Mouse (Mus musculus) limb, embryonic 12.5 days (tissue): ENCODE data around the gene Lysmd1. TPM values are rescaled to one million over a fixed set of nuclear protein-coding genes. Genes with fewer than 3 reads are reported as not detected.

Source experiments
- microRNA-seq: library from miRNA; unstranded; fragments of <30 nt; microRNA quantifications from one replicate; pipeline ENCODE4, GENCODE M21; 2017
- polyA plus RNA-seq: library from polyadenylated mRNA; unstranded; fragments of >200 nt; fragmentation: Nextera tagmentation; extraction: Ambion mirVana; gene quantifications from 2 replicates; pipeline ENCODE4 v1.2.1, GENCODE M21; 2016

Lysmd1 gene
- polyA plus RNA-seq, 1 experiment from 2014 or later = 18.0 TPM

Small RNA genes within 50 kb of the gene (microRNA-seq; reads per million reads assigned to microRNA genes)
- gene Mir8099-1 = not detected

Other genes with a start within 250 kb of the Lysmd1 start
- 316 and 330 TPM in 2 replicates for gene Psmb4, start 247.1 kb upstream of the Lysmd1 start, polyA plus RNA-seq
- gene Selenbp1, start 201.0 kb upstream of the Lysmd1 start, polyA plus RNA-seq = 28.9 TPM in 2 replicates
- gene Rfx5, start 180.0 kb upstream of the Lysmd1 start, polyA plus RNA-seq = 13.1 and 15.3 TPM in 2 replicates
- 26.6 and 28.1 TPM in 2 replicates for gene Pi4kb, start 159.4 kb upstream of the Lysmd1 start, polyA plus RNA-seq
- 34.7 and 35.0 TPM in 2 replicates for gene Zfp687, start 118.6 kb upstream of the Lysmd1 start, polyA plus RNA-seq
- 306 and 310 TPM in 2 replicates for gene Psmd4, start 91.5 kb upstream of the Lysmd1 start, polyA plus RNA-seq
- 24.2 and 30.5 TPM in 2 replicates for gene Pip5k1a, start 27.2 kb upstream of the Lysmd1 start, polyA plus RNA-seq
- 241 and 245 TPM in 2 replicates for gene Vps72, start 23.1 kb upstream of the Lysmd1 start, polyA plus RNA-seq
- gene Tmod4, start 9.6 kb upstream of the Lysmd1 start, polyA plus RNA-seq = 1.0 and 1.4 TPM in 2 replicates
- gene Scnm1, start 77 bp upstream of the Lysmd1 start, polyA plus RNA-seq = 80.7 and 83.6 TPM in 2 replicates
- gene Tnfaip8l2, start 8.3 kb downstream of the Lysmd1 start, polyA plus RNA-seq = 1.7 and 2.2 TPM in 2 replicates
- gene Sema6c, start 26.4 kb downstream of the Lysmd1 start, polyA plus RNA-seq = 23.7 and 26.4 TPM in 2 replicates
- 15.0 and 15.9 TPM in 2 replicates for gene Gabpb2, start 83.8 kb downstream of the Lysmd1 start, polyA plus RNA-seq
- 75.3 and 76.0 TPM in 2 replicates for gene Cdc42se1, start 94.6 kb downstream of the Lysmd1 start, polyA plus RNA-seq
- gene Mllt11, start 98.1 kb downstream of the Lysmd1 start, polyA plus RNA-seq = 14.8 and 16.2 TPM in 2 replicates
- 0.54 and 0.59 TPM in 2 replicates for gene Gm128, start 107.5 kb downstream of the Lysmd1 start, polyA plus RNA-seq
- 0.75 and 1.7 TPM in 2 replicates for gene Bnipl, start 117.1 kb downstream of the Lysmd1 start, polyA plus RNA-seq
- gene Mindy1, start 147.3 kb downstream of the Lysmd1 start, polyA plus RNA-seq = 36.4 and 38.7 TPM in 2 replicates
- 25.2 and 25.9 TPM in 2 replicates for gene Prune1, start 148.0 kb downstream of the Lysmd1 start, polyA plus RNA-seq
- 1.8 and 1.9 TPM in 2 replicates for gene Anxa9, start 173.1 kb downstream of the Lysmd1 start, polyA plus RNA-seq
- gene Cers2, start 180.7 kb downstream of the Lysmd1 start, polyA plus RNA-seq = 158 and 170 TPM in 2 replicates
- gene Setdb1, start 223.1 kb downstream of the Lysmd1 start, polyA plus RNA-seq = 63.7 and 67.2 TPM in 2 replicates